Mouse (Mus musculus) bone marrow macrophage, adult 2 months (primary cell): ENCODE measurements around the gene Zic5.

ENCODE experiments used
- CTCF ChIP-seq: IDR thresholded peaks from 2 replicates; pipeline ENCODE4 v1.5.1; 2012; ENCODE audit warnings: low read depth, mild to moderate bottlenecking, low read length, moderate library complexity
- POLR2A ChIP-seq: IDR thresholded peaks from 2 replicates; pipeline ENCODE4 v1.6.1; 2012; ENCODE audit warnings: mild to moderate bottlenecking, low read depth, low read length, borderline replicate concordance

DNA sequence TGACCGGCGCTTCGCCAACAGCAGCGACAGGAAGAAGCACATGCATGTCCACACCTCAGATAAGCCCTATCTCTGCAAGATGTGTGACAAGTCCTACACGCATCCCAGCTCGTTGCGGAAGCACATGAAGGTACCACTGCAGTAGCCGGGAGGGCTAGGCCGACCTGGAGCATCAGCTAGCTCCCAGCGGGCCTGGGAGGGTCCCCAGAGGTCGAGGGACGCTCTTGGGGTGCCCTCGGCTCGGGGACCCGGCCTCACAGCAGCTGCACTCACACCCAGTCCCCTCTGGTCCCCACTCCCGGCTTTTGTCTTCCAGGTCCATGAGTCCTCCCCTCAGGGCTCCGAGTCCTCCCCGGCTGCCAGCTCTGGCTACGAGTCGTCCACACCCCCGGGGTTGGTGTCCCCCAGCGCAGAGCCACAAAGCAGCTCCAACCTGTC is 13.1 kb upstream of the Zic5 start:
- TF ChIP-seq CTCF (no peak), POLR2A (no peak)
